Mouse (Mus musculus) testis, adult 2 months (tissue): ENCODE results near the gene Hectd3.

Source experiments
- CTCF ChIP-seq: fragments of 200-500 bp; IDR thresholded peaks from 2 replicates; pipeline ENCODE4 v1.5.1; 2012; ENCODE audit warnings: low read depth, mild to moderate bottlenecking, inconsistent platforms, low read length, moderate library complexity; ENCODE audit not compliant: control insufficient read depth, insufficient read depth, insufficient replicate concordance
- POLR2A ChIP-seq: fragments of 200-500 bp; IDR thresholded peaks from 2 replicates; pipeline ENCODE4 v1.6.1; 2012; ENCODE audit warnings: low read depth, mild to moderate bottlenecking, inconsistent platforms, low read length, moderate library complexity; ENCODE audit not compliant: control insufficient read depth

- TF ChIP-seq CTCF, result no peak
- TF ChIP-seq POLR2A, result no peak
Observed at GRCm38 (mm10) chr4:116995131-116995797, at the start of gene Hectd3.
